Mouse (Mus musculus) intestine, embryonic 14.5 days (tissue): Measurements from ENCODE around the gene Pnkd. TPM values are rescaled to one million over a fixed set of nuclear protein-coding genes. Genes with fewer than 3 reads are reported as not detected.

Experiments
- ATAC-seq: fragments of 200-750 bp; cut with Nextera tagmentation; replicated peaks from 2 replicates; pipeline ENCODE4 v1.8.0; 2017; ENCODE audit warnings: low read depth, moderate number of reproducible peaks, moderate TSS enrichment, moderate library complexity; ENCODE audit not compliant: low FRiP score, low TSS enrichment
- DNase-seq: peaks from one replicate; pipeline ENCODE4 v3.0.0-alpha.2; 2018; ENCODE audit warnings: low spot score
- H3K27ac ChIP-seq: fragments of 300-500 bp; sonication (generic); 2 replicates; pipeline ENCODE4 v1.5.1; 2014; ENCODE audit warnings: low read depth, mild to moderate bottlenecking, control low read depth
- H3K27me3 ChIP-seq: fragments of 300-500 bp; sonication (generic); replicated peaks from 2 replicates; pipeline ENCODE4 v1.6.1; 2014; ENCODE audit warnings: low read length, control low read depth; ENCODE audit not compliant: control insufficient read depth, insufficient read depth
- H3K36me3 ChIP-seq: fragments of 300-500 bp; sonication (generic); 2 replicates; pipeline ENCODE4 v1.6.1; 2014; ENCODE audit warnings: low read length, control low read depth; ENCODE audit not compliant: control insufficient read depth, insufficient read depth
- H3K4me1 ChIP-seq: fragments of 300-500 bp; sonication (generic); replicated peaks from 2 replicates; pipeline ENCODE4 v1.6.1; 2014; ENCODE audit warnings: low read length, control low read depth, mixed read lengths; ENCODE audit not compliant: control insufficient read depth, insufficient read depth
- H3K4me2 ChIP-seq: fragments of 300-500 bp; sonication (generic); 2 replicates; pipeline ENCODE4 v1.6.1; 2014; ENCODE audit warnings: low read length
- H3K4me3 ChIP-seq: fragments of 300-500 bp; sonication (generic); 2 replicates; pipeline ENCODE4 v1.5.1; 2014; ENCODE audit warnings: low read depth, low read length, control low read depth, mixed read lengths
- H3K9ac ChIP-seq: fragments of 300-500 bp; sonication (generic); 2 replicates; pipeline ENCODE4 v1.6.1; 2014; ENCODE audit warnings: mild to moderate bottlenecking, low read length
- H3K9me3 ChIP-seq: fragments of 300-500 bp; sonication (generic); 2 replicates; pipeline ENCODE4 v1.6.1; 2016; ENCODE audit warnings: low read length, control low read depth; ENCODE audit not compliant: control insufficient read depth
- WGBS: fragments of 180-500 bp; shearing (Covaris S2); extraction: QIAGEN DNeasy Blood & Tissue Kit; methylation state at CpG from one replicate; pipeline ENCODE4 v1.1.7; 2014; 5-methylcytosine and 5-hydroxymethylcytosine counted together
- polyA plus RNA-seq: library from polyadenylated mRNA; unstranded; fragments of >200 nt; fragmentation: Nextera tagmentation; extraction: Ambion mirVana; gene quantifications from 2 replicates; pipeline ENCODE4 v1.2.1, GENCODE M21; 2014

Pnkd gene
- polyA plus RNA-seq, 1 experiment from 2014 or later = 142 TPM

GRCm38 (mm10) chr1:74297269-74297668 is 12.5 kb downstream of the Pnkd start:
- Histone ChIP-seq H3K4me1 (peaks cover 65% of the 10 kb centered on the region), H3K9ac (no peak overlapping the region), H3K27me3 (no peaks in the 10 kb centered on the region), H3K36me3 (peaks cover 22% of the 10 kb centered on the region), H3K27ac (peak overlapping the region; percentile 96), H3K4me3 (no peak overlapping the region), H3K9me3 (no peaks in the 10 kb centered on the region), H3K4me2 (peak overlapping the region; percentile 48; the same call in 1 of the 2 replicates)
- ATAC-seq (no peak), DNase-seq (no peak)
- WGBS = 45% methylated on average over 3 of the region's 3 CpGs

DNA sequence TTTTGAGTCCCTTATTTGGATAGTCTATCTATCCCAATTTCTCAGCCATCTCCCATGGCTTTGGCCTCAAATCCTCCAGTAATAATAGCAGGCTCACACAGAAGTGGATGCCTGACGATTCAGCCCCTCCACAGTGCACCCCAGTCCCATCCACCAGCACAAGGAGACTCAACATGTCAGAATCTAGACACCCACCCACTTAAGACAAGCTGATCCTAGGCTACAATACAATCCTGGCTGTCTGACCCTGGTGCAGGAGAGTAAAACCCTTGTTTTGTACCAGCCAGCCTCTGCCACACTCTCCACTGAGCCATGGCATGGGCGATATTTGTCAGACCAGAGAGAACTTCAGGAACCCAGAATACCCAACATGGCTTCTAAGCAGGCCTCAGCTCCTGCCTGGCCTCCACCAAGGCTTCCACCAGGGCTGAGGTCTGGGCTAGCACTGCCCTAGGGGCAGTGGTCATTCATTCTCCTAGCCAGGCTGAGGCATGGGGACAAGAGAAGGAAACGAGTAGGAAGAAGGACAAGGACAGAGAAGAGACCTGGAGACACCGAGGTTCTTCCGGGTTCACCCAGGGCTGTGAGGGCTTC is 13.5 kb downstream of the Pnkd start:
- DNase-seq (no peak), ATAC-seq (no peak)
- Histone ChIP-seq H3K9ac (no peak overlapping the region), H3K4me1 (peaks cover 70% of the 10 kb centered on the region), H3K4me3 (no peak overlapping the region), H3K9me3 (no peaks in the 10 kb centered on the region), H3K4me2 (no peak overlapping the region), H3K27ac (0 out of 2 replicates have a peak overlapping the region, but pooled peaks have one; percentile 23), H3K27me3 (no peaks in the 10 kb centered on the region), H3K36me3 (peaks cover 12% of the 10 kb centered on the region)
- 82% methylated on average over 5 of the region's 5 CpGs for WGBS

DNA sequence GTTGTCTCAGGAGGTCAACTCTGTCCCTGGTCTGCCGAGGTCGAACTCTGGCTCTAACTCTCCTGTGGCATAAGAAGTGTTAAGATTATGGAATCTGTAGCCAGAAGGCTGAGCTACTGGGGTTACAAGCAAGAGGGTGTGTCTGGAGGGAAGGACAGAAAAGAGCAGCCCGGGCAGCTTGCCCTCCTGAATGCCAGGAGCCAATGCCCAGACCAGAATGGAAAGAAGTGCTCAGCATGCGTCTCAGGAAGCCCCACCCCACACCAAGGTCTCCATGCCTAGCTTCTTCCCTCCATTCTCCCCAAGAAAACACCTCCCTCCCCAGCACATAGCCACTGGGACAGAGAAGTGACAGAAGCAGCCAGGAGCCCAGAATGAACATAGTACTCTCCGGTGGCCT is 14.3 kb downstream of the Pnkd start:
- no peaks in the 10 kb centered on the region for H3K27me3 ChIP-seq
- H3K27ac ChIP-seq = no peak overlapping the region
- ATAC-seq (no peak), DNase-seq (no peak)
- no peaks in the 10 kb centered on the region for H3K9me3 ChIP-seq
- H3K4me3 ChIP-seq = no peak overlapping the region
- 71% methylated on average over 5 of the region's 5 CpGs for WGBS
- H3K4me1 ChIP-seq = peaks cover 62% of the 10 kb centered on the region
- no peak overlapping the region for H3K4me2 ChIP-seq
- no peak overlapping the region for H3K9ac ChIP-seq
- H3K36me3 ChIP-seq = 0 out of 2 replicates have a peak, but pooled peaks cover 5% of the 10 kb centered on the region

- H3K27ac ChIP-seq = no peak overlapping the region
- H3K4me1 ChIP-seq = peaks cover 53% of the 10 kb centered on the region
- H3K27me3 ChIP-seq = no peaks in the 10 kb centered on the region
- H3K9me3 ChIP-seq = no peaks in the 10 kb centered on the region
- H3K4me3 ChIP-seq = no peak overlapping the region
- ATAC-seq = no peak
- H3K36me3 ChIP-seq = no peaks in the 10 kb centered on the region
- 74% methylated on average over 6 of the region's 6 CpGs for WGBS
- no peak overlapping the region for H3K4me2 ChIP-seq
- H3K9ac ChIP-seq = no peak overlapping the region
- DNase-seq = no peak
Observed at GRCm38 (mm10) chr1:74300347-74301110, 15.8 kb downstream of the Pnkd start.

- DNase-seq (no peak), ATAC-seq (no peak)
- peaks cover 36% of the 10 kb centered on the region for H3K4me1 ChIP-seq
- no peak overlapping the region for H3K4me3 ChIP-seq
- no peaks in the 10 kb centered on the region for H3K27me3 ChIP-seq
- no peak overlapping the region for H3K9ac ChIP-seq
- no peak overlapping the region for H3K27ac ChIP-seq
- WGBS = 81% methylated on average over 7 of the region's 7 CpGs
- peak overlapping the region; percentile 66; the same call in 1 of the 2 replicates for H3K4me2 ChIP-seq
- no peaks in the 10 kb centered on the region for H3K36me3 ChIP-seq
- no peaks in the 10 kb centered on the region for H3K9me3 ChIP-seq
Observed at GRCm38 (mm10) chr1:74302229-74302628, 17.5 kb downstream of the Pnkd start.

GRCm38 (mm10) chr1:74302835-74303234 is 18.1 kb downstream of the Pnkd start:
- no peak for DNase-seq
- no peaks in the 10 kb centered on the region for H3K36me3 ChIP-seq
- peak overlapping the region; percentile 66 for H3K4me2 ChIP-seq
- H3K27me3 ChIP-seq = no peaks in the 10 kb centered on the region
- WGBS = 74% methylated on average over 2 of the region's 2 CpGs
- peaks cover 30% of the 10 kb centered on the region for H3K4me1 ChIP-seq
- no peak overlapping the region for H3K27ac ChIP-seq
- ATAC-seq = no peak
- H3K9me3 ChIP-seq = no peaks in the 10 kb centered on the region
- H3K4me3 ChIP-seq = peak overlapping the region; percentile 79; the same call in 1 of the 2 replicates
- peak overlapping the region; percentile 62; the same call in 1 of the 2 replicates for H3K9ac ChIP-seq

DNA sequence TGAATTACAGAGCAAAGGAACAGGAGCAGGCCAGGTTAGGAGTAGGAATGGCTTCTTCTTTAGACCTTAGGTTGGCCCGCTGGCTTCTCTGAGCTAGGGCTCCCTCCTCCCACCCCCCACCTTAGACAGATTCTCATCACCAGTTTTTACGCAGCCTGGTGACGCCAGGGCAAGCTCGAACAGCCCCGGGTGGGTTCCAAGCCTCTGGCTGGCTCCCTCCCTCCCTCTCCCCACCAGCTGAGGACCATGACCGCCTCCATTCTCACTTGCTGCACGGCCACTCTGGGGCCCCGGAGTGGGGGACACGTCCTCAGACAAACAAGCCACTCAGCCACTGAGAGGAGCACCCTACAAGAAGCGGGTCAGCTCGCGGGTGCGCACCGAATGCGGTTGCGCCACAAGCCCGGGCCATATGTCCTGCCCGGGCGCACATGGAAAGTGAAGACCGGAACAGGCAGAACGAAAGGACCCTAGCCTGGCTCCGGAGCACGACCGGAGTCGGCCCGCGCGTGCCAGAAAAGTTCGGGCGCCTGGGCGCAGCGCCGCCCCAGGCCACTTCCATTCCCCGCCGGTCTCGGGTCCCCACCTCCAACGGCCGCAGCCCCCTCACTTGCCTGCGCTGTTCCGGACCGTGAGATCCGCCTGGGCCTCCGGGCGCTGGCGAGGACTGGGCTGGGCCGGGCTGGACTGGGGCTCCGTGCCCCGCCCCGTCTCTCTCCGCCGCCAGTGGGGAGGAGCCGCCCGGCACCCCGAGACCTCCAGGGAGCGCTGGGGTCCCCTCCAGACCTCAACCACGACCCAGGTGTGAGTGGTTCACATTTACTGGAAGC is 19.0 kb downstream of the Pnkd start:
- H3K27me3 ChIP-seq = no peaks in the 10 kb centered on the region
- peak overlapping the region; percentile 79 for H3K4me3 ChIP-seq
- peak overlapping the region; percentile 87 for H3K27ac ChIP-seq
- ATAC-seq (peak; percentile 77), DNase-seq (peak; percentile 91)
- peak overlapping the region; percentile 66 for H3K4me2 ChIP-seq
- H3K9me3 ChIP-seq = no peaks in the 10 kb centered on the region
- H3K36me3 ChIP-seq = no peaks in the 10 kb centered on the region
- peaks cover 21% of the 10 kb centered on the region for H3K4me1 ChIP-seq
- under 1% methylated on average over 52 of the region's 56 CpGs for WGBS
- peak overlapping the region; percentile 62 for H3K9ac ChIP-seq

DNA sequence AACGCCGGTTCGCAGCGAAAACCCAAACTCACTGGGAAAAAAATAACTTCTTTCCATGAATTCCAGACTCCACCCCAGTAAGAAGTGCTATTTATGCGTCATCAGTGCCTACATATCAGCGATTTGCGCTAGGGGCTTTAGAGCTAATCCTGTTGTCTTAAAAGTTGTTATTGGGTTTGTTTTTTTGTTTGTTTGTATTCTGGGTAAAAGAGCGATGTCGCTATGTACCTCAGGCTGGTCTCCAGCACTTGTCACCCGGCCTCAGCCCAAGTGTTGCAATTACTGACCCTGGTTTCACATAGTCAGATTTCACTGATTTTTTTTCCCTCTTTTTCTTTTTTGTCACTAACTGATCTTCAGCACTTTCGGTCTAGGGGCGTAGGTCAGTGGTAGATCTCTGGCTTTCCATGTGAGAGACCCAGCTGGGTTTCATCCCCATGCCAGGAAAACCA is 19.6 kb downstream of the Pnkd start:
- Histone ChIP-seq H3K36me3 (no peaks in the 10 kb centered on the region), H3K4me3 (peak overlapping the region; percentile 79), H3K4me1 (peaks cover 15% of the 10 kb centered on the region), H3K9ac (peak overlapping the region; percentile 62), H3K9me3 (no peaks in the 10 kb centered on the region), H3K27ac (peak overlapping the region; percentile 87), H3K27me3 (no peaks in the 10 kb centered on the region), H3K4me2 (peak overlapping the region; percentile 66)
- no peak for DNase-seq
- WGBS = 7% methylated on average over 12 of the region's 12 CpGs
- ATAC-seq = 0 out of 2 replicates have a peak, but pooled peaks have one; percentile 0
